Mouse (Mus musculus): ENCODE measurements around the gene Arsb.

DNA sequence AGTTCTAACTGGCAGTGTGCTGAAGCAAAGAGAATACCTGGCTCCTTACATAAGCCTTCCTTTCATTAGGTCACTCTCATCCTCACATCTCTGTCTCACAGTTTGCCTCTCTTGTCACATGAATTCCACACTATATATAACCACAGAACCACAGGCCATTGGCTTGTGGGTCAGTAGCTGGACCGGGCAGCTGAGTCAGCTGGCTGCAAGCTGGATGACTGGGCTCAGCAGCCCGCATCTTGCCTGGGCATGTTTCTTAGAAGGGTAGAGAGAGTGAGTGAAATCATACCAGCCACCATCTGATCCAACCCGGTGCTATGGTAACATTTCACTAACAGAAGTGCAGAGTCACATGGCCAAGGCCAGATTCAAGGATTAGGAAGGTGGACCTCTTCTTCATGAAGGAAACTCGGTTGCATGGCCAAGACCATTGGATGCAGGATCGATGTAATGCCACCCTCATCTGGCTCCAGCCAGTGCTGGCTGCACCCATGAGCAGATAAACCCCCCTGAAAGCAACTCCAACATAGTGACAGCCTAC, 221.0 kb downstream of the Arsb start:
- no peak for TF ChIP-seq CTCF (IDR thresholded peaks at IDR 0.05; ENCODE audit: borderline replicate concordance, control insufficient read depth, extremely low read depth, insufficient read depth, low read length, poor library complexity)
- no peak for TF ChIP-seq POLR2A (IDR thresholded peaks at IDR 0.05; ENCODE audit: control insufficient read depth, extremely low read depth, insufficient read depth, low read length, poor library complexity)

All from thymus, adult 2 months (tissue).